Mouse (Mus musculus) bone marrow, adult 2 months (tissue): ENCODE results near the gene Tesk1. TPM values are rescaled to one million over a fixed set of nuclear protein-coding genes. Genes with fewer than 3 reads are reported as not detected.

Experiments used
- H3K27ac ChIP-seq: fragments of 200-500 bp; 2 replicates; pipeline ENCODE4 v1.5.1; 2012; ENCODE audit warnings: low read depth, mild to moderate bottlenecking, control low read depth, inconsistent platforms, low read length; ENCODE audit not compliant: control insufficient read depth, poor library complexity, insufficient read depth
- H3K4me1 ChIP-seq: fragments of 200-500 bp; 2 replicates; pipeline ENCODE4 v1.6.1; 2011; ENCODE audit warnings: low read length; ENCODE audit not compliant: control insufficient read depth, insufficient read depth
- H3K4me3 ChIP-seq: fragments of 200-500 bp; replicated peaks from 2 replicates; pipeline ENCODE3; 2011; ENCODE audit warnings: mild to moderate bottlenecking, low read depth, low read length, control low read depth; ENCODE audit not compliant: control insufficient read depth
- CTCF ChIP-seq: fragments of 200-500 bp; IDR thresholded peaks from 2 replicates; pipeline ENCODE4 v1.5.1; 2011; ENCODE audit warnings: low read length, control low read depth; ENCODE audit not compliant: control insufficient read depth, insufficient read depth
- POLR2A ChIP-seq: fragments of 200-500 bp; IDR thresholded peaks from 2 replicates; pipeline ENCODE4 v1.6.1; 2011; ENCODE audit warnings: low read depth, mild to moderate bottlenecking, control low read depth, low read length, borderline replicate concordance; ENCODE audit not compliant: control insufficient read depth
- WGBS: fragments of 180-500 bp; shearing (Covaris S2); methylation state at CpG from one replicate; pipeline ENCODE4 v1.1.7; 2018; 5-methylcytosine and 5-hydroxymethylcytosine counted together
- polyA plus RNA-seq: library from polyadenylated mRNA; stranded (reverse); fragments of >200 nt; gene quantifications from 2 replicates; pipeline ENCODE4 v1.2.4, GENCODE M21; 2011; ENCODE audit warnings: low replicate concordance; ENCODE audit not compliant: missing spikeins, insufficient read depth, insufficient read length

Gene Tesk1
- polyA plus RNA-seq, 1 experiment = 6.0 TPM

GRCm38 (mm10) chr4:43457124-43457523 lies 15.4 kb downstream of the Tesk1 start:
- Histone ChIP-seq H3K27ac (peak overlapping the region; percentile 83), H3K4me1 (peaks cover 5% of the 10 kb centered on the region)
- WGBS = 11% methylated on average over 8 of the region's 8 CpGs

GRCm38 (mm10) chr4:43463102-43463501 lies 21.4 kb downstream of the Tesk1 start:
- WGBS = 75% methylated on average over 5 of the region's 5 CpGs
- no peak overlapping the region for H3K4me3 ChIP-seq
- H3K4me1 ChIP-seq = peaks cover 4% of the 10 kb centered on the region
- H3K27ac ChIP-seq = no peak overlapping the region
- TF ChIP-seq POLR2A (no peak), CTCF (no peak)

More at GRCm38 (mm10) chr4:43457124-43457523, 15.4 kb downstream of the Tesk1 start:
- H3K4me3 ChIP-seq = no peak overlapping the region
- TF ChIP-seq CTCF (no peak), POLR2A (no peak)

GRCm38 (mm10) chr4:43465935-43466334 lies 24.2 kb downstream of the Tesk1 start:
- peaks cover 3% of the 10 kb centered on the region; the same call in 1 of the 2 replicates for H3K4me1 ChIP-seq
- peak overlapping the region; percentile 18; the same call in 1 of the 2 replicates for H3K27ac ChIP-seq
- H3K4me3 ChIP-seq = no peak overlapping the region
- 24% methylated on average over 6 of the region's 6 CpGs for WGBS
- TF ChIP-seq CTCF (no peak), POLR2A (no peak)

- no peak overlapping the region for H3K27ac ChIP-seq
- H3K4me3 ChIP-seq = no peak overlapping the region
- TF ChIP-seq POLR2A (no peak), CTCF (no peak)
- peaks cover 3% of the 10 kb centered on the region; the same call in 1 of the 2 replicates for H3K4me1 ChIP-seq
- 75% methylated on average over 7 of the region's 7 CpGs for WGBS
Observed at GRCm38 (mm10) chr4:43466872-43467271, 25.1 kb downstream of the Tesk1 start.

GRCm38 (mm10) chr4:43470301-43470700 lies 28.6 kb downstream of the Tesk1 start:
- TF ChIP-seq POLR2A = no peak
- TF ChIP-seq CTCF = no peak
- WGBS = 85% methylated on average over 10 of the region's 10 CpGs
- no peak overlapping the region for H3K4me3 ChIP-seq
- H3K4me1 ChIP-seq = peaks cover 3% of the 10 kb centered on the region; the same call in 1 of the 2 replicates
- no peak overlapping the region for H3K27ac ChIP-seq

- Histone ChIP-seq H3K4me3 (no peak overlapping the region), H3K27ac (no peak overlapping the region), H3K4me1 (no peaks in the 10 kb centered on the region; the same call in 1 of the 2 replicates)
- WGBS = 6% methylated on average over 1 of the region's 1 CpGs
- no peak for TF ChIP-seq CTCF
- TF ChIP-seq POLR2A = no peak
Observed at GRCm38 (mm10) chr4:43473636-43474035, 31.9 kb downstream of the Tesk1 start.

GRCm38 (mm10) chr4:43476604-43477003 lies 34.9 kb downstream of the Tesk1 start:
- peak overlapping the region; percentile 9; the same call in 1 of the 2 replicates for H3K27ac ChIP-seq
- TF ChIP-seq CTCF (peak; percentile 44), POLR2A (no peak)
- 55% methylated on average over 6 of the region's 6 CpGs for WGBS
- no peaks in the 10 kb centered on the region; the same call in 1 of the 2 replicates for H3K4me1 ChIP-seq
- H3K4me3 ChIP-seq = no peak overlapping the region

GRCm38 (mm10) chr4:43477857-43478533 lies 36.3 kb downstream of the Tesk1 start:
- H3K4me3 ChIP-seq = peak overlapping the region; percentile 62
- WGBS = 11% methylated on average over 11 of the region's 11 CpGs
- TF ChIP-seq CTCF (peak; percentile 53; the same call in 1 of the 2 replicates), POLR2A (peak; percentile 57; the same call in 1 of the 2 replicates)
- H3K4me1 ChIP-seq = no peaks in the 10 kb centered on the region; the same call in 1 of the 2 replicates
- H3K27ac ChIP-seq = peak overlapping the region; percentile 70
